Mouse (Mus musculus) heart, adult 9 months (tissue): Measurements from ENCODE around the gene Ifit1.
"Not testable (repeated sequence)": the region's sequence is repeated elsewhere in the genome, so short reads cannot be mapped to it uniquely, and the experiment has no call there.

ENCODE experiments used
- DNase-seq, 2 experiments: peaks; one replicate each; pipeline ENCODE4 v3.0.0; 2022; ENCODE audit warnings: low spot score in 2 of 2

The Ifit1 gene

DNA sequence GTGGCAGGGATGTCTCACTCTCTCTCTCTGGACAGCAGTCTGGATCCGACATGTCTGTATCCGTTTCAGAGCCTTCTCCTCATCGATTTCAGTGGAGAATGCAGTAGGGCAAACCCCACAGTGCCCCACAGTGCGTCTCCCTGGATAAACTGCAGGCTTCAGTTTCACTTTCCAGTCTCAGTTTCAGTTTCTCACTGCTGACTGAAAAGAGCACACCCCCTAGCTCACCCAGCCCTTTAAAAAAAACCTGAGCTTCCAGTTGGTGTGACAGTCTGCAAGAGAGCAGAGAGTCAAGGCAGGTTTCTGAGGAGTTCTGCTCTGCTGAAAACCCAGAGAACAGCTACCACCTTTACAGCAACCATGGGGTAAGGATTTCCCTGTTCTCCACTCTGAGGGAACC lies at the start of gene Ifit1, which contains the start of gene Ifit1bl2:
TSS of gene Ifit1 (plus strand) at position 249 of the 400 bp plus-strand sequence.
TSS of gene Ifit1bl2 (minus strand) at position 121 of the 400 bp plus-strand sequence.
- peak; percentile 50 to 61 for DNase-seq

DNA sequence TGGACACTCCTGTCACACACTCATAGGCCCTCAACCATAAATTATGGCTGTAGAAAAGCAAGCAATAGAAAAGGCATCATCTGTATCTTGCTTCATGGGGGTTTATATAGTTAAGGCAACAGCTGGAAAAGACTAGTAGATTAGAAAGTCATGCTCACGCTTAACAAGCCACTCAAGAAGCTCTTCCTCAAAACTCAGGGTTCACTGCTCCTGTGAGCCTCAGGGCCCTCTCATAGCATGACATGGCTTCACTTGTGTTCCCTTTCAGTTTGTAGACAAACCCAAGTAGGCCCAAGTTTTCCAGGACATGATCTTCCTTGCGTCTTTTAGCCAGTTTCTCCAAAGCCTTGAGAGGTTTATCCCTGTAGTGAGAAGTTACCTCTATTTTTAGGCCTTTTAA lies 47.2 kb upstream of the Ifit1 start:
- no peak for DNase-seq

- DNase-seq, result not testable (repeated sequence)
Measured at GRCm38 (mm10) chr19:34594523-34594922, 46.1 kb upstream of the Ifit1 start.

GRCm38 (mm10) chr19:34596811-34597210 lies 43.9 kb upstream of the Ifit1 start:
- DNase-seq, result no peak

- DNase-seq, result peak; percentile 51 to 81
Measured at GRCm38 (mm10) chr19:34598341-34598740, 42.3 kb upstream of the Ifit1 start.

- not testable (repeated sequence) for DNase-seq
Measured at GRCm38 (mm10) chr19:34599250-34599649, 41.4 kb upstream of the Ifit1 start.

DNA sequence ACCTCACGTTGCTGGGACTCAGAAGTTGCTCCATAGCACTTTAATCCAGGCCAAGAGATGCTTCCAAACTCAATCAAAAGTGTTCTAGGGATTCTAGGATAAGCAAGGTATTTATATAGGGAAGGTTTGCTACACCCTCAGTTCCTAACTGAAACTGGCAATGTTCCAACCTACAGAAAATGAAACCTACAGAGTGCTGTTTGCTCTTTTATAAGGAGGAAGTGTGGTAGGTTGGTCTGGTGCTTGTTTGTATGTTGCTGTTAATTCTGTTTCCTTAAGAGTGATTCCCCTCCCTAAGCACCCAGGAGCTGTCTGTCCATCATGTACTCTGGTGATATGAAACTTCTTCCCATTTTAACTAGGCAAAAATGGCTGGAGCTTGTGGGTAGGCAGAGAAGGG lies 38.8 kb upstream of the Ifit1 start, which contains the start of gene Ifit1bl1:
TSS of gene Ifit1bl1 (minus strand) at position 69 of the 400 bp plus-strand sequence.
- DNase-seq, result not testable (repeated sequence)

DNA sequence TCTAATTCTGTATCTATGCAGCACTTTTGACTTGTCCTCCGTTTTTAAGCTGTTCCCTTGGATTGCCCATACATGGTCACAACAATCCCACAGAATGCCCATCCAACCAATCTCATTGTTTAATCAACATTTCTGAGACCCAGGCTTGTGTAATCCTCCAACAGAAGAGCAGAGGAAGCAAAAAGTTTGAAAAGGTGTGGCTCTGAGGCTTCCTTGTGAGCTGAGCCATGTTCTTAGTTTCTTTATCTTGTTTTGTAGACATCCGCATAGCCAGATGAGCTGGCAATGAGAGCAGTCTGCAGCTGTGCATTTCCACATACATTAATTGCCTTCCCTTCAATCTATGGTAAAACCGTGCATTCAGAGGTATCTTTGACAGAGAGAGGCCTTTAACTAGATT lies 35.2 kb upstream of the Ifit1 start:
- no peak for DNase-seq

DNA sequence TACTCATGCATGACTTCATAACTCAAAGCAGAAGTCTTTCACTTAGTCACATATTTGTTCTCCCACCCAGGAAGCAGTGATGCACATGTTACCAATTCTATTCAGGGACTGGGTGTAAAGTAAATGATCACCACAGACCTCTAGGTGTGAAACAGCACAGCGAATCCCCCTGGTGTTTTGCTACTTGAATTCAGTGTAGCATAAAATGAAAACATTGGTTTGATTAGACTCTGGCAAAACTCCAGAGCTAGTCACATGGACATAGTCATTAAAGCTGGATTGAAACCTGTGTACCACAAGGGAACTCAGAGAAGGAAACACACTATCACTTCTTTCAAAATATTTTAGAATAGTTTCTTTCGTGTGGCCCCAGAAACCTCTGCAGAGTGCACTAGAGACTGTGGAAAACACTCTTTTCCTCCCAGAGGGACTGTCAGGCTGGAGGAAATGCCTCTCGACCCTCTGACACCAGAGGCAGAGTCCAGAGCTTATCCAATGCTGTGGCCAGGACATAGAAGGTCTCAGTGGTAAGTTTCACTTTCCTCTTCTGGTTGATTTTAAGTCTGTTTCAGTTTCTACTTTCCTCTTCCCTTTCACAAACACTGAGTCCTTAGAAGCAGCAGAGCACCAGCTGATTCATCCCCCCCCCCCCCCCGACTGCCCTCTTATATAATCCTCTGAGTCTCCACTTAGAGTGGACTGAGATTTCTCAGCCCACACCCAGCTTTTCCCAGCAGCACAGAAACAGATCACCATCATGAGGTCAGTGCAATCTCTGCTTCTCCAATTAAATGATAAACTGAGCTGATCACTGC lies 33.2 kb upstream of the Ifit1 start, which contains the start of gene Ifit3b:
TSS of gene Ifit3b (plus strand) at position 734 of the 815 bp plus-strand sequence.
- peak; percentile 77 to 83 for DNase-seq

DNA sequence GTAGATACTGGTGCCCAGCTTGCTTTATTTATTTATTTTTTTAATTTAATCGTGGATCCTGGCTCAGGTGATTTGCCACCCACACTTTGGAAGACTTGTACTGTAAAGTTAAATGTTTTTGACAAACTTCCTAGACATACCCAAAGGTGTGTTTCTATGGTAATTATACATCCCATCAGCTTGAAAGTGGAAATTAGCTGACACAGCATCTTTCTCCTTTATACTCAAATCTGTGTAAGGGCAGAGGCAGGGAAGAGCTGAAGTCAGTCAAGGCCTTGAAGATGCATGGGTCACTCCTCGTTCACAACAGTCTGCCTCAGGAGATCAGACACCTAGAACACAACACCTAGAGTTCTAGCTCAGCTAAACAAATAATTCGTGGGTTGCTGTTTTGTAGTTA lies 30.6 kb upstream of the Ifit1 start:
- DNase-seq, result not testable (repeated sequence)

DNA sequence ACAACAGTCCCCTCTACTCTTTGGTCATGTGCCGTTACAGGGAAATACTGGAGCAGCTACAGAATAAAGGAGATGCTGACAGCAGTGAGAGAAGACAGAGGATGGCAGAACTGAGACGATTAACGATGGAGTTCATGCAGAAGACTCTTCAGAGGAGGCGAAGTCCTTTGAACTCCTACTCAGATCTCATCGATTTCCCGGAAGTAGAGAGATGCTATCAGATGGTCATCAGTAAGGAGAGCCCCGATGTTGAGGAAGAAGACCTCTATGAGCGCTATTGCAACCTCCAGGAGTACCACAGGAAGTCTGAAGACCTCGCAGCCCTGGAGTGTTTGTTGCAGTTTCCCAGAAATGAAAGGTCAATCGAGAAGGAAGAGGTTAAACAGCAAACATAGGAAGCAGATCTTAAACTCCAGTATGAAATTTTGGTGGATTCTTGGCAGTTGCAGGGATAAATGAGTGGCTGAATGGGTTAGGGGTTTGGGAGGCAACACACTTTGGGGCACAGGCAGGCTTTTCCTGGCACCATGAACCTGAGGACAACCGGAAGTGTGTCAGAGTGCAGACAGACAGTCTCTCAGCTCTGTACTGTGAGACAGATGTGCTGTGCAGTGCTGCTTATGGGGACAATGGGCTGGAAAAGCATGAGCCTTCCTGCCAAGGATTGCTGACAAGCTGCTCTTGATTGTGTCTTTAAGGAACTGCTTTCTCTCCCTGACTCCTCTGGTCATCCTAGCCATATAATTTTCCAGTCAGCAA lies 28.2 kb upstream of the Ifit1 start:
- DNase-seq, result not testable (repeated sequence)

DNA sequence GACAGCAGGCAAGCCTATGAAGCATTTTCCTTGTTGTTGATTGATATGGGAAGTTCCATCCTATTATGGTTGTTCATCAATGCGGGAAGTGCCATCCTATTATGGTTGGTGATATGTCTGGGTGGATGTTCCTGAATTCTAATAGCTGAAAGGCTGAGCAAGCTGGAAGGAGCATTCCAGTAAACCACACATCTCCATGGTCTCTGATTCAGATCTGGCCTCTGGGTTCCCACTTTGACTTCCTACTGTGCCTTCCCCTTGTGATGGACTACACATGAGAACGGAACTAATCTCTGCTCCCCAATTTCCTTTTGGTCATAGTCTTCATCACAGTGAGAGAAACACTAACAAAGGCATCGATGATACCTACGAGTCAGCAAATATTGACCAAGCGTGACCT lies 19.8 kb upstream of the Ifit1 start:
- no peak for DNase-seq

GRCm38 (mm10) chr19:34623781-34624180 lies 16.9 kb upstream of the Ifit1 start:
- no peak for DNase-seq

GRCm38 (mm10) chr19:34624663-34625062 lies 16.0 kb upstream of the Ifit1 start:
- DNase-seq, result no peak

DNA sequence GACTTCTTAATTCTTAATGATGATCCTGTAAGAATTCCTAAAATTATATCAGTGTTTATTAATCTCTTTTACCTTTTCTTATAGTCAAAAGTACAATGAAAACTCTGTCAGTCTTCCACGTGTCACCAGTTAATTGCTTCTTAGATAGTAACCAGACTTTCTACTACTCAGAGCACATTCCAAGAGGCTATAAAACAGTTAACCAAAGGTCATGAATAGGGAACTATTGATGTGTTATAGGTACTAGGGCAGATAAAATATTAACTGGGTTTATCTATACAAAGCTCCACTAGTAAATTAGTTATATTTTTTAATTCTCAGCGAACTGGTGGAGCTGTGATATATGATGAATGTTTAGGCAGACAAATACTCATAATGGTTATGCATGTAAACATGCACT lies 13.2 kb upstream of the Ifit1 start:
- DNase-seq, result no peak

DNA sequence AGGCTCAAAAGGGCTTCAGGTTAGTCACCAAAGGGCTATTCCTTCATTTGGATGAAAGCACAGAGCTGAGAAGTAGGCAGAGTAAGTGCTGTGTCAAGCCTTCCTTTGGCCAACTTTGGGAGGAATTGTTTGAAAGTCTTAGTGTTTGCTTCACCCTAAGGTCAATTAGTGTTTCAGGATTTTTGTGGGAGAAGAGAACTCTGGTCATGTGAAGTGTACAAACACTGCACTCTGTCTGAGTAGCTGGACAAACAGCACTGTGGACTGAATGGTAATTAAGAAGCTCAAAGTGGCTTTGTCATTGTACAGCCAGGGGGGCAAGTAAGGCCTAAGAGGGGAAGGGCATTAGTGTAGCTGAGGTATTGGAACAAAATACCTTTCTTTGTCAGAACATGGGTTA lies 9.2 kb upstream of the Ifit1 start:
- no peak for DNase-seq

GRCm38 (mm10) chr19:34633484-34633883 lies 7.2 kb upstream of the Ifit1 start:
- no peak for DNase-seq

- DNase-seq, result peak; percentile 59 to 62
Measured at GRCm38 (mm10) chr19:34636933-34637557, 3.6 kb upstream of the Ifit1 start.

DNA sequence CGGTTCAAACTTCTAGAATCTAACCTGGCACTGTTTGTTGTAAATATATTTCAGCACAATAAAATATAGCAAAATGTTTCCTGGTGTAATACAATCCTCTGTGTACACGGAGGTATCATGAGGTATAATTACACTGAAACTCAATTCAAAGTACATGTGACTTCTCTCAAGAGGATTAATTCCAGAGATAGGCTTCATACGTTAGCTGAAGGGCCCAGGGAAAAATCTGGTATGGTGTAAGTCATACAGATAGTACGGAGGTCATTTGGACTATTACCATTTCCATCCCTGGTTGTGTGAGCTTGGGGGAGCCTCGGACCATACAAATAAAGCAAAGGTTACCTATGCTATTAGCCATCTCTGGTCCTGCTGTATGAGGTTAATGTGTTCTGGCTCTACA lies 1.9 kb downstream of the Ifit1 start:
- no peak for DNase-seq

DNA sequence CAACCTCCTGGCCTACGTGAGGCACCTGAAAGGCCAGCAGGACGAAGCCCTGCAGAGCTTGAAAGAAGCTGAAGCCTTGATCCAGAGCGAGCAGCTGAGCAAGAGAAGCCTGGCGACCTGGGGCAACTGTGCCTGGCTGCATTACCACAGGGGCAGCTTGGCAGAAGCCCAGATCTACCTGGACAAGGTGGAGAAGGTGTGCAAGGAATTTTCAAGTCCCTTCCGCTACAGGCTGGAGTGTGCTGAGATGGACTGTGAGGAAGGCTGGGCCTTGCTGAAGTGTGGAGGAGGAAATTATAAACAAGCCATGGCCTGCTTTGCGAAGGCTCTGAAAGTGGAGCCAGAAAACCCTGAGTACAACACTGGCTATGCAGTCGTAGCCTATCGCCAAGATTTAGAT lies 7.0 kb downstream of the Ifit1 start:
- DNase-seq, result not testable (repeated sequence)

DNA sequence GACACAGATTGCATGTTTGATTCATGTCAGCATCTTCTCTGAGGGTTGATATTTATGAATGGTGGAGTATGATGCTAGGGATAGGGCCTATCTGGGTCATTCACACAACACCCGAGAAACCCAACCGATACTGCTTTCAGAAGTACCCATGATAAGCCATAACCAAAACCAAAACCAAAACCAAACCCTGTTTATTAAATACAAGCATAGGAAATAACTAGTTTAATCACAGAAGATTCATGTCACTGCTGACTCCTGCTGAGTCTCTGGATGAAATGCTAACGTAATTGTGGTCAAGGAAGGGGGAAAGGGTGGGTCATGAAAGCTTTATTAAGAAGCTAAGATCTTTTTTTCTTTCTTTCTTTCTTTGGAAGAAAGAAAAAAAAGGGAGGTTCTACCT lies 9.6 kb downstream of the Ifit1 start:
- DNase-seq, result no peak

DNA sequence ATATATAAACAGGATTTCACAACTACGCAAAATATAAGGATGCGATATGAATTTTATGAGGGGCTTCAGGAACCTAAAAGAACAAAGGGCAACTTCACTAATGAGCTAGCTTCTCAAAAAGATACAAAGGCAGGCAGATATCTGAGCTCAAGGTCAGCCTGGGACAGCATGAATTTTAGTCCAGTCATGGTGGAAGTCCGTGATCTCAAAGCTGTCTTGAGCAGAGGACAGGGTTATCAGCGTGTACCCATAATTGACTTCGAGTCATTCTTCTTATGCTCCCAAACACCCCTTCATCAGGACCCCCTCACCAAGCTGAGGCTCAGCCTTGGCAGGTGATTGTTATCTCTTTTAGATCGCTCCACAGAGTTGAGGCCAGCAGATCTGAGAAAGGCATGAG lies 10.3 kb downstream of the Ifit1 start:
- no peak for DNase-seq
